Mouse (Mus musculus) testis, adult 2 months (tissue): ENCODE results near the gene Psme3. TPM values are rescaled to one million over a fixed set of nuclear protein-coding genes. Genes with fewer than 3 reads are reported as not detected.
A peak's percentile ranks its signal among the peaks of the same experiment; 100 is the strongest.

ENCODE experiments used
- H3K27ac ChIP-seq: fragments of 200-500 bp; 2 replicates; pipeline ENCODE4 v1.5.1; 2012; ENCODE audit warnings: low read depth, low read length; ENCODE audit not compliant: control insufficient read depth, insufficient read depth
- H3K27me3 ChIP-seq: fragments of 200-500 bp; 2 replicates; pipeline ENCODE4 v1.6.1; 2012; ENCODE audit warnings: mild to moderate bottlenecking, low read length, moderate library complexity; ENCODE audit not compliant: control insufficient read depth, insufficient read depth
- H3K36me3 ChIP-seq: fragments of 200-500 bp; 2 replicates; pipeline ENCODE4 v1.6.1; 2012; ENCODE audit warnings: mild to moderate bottlenecking, low read length; ENCODE audit not compliant: control insufficient read depth, insufficient read depth
- H3K4me1 ChIP-seq: fragments of 200-500 bp; 2 replicates; pipeline ENCODE4 v1.6.1; 2012; ENCODE audit warnings: low read length; ENCODE audit not compliant: control insufficient read depth, insufficient read depth
- H3K4me3 ChIP-seq: fragments of 200-500 bp; 2 replicates; pipeline ENCODE4 v1.5.1; 2012; ENCODE audit warnings: low read depth, mild to moderate bottlenecking, low read length, moderate library complexity, mixed read lengths; ENCODE audit not compliant: control insufficient read depth
- CTCF ChIP-seq: fragments of 200-500 bp; IDR thresholded peaks from 2 replicates; pipeline ENCODE4 v1.5.1; 2012; ENCODE audit warnings: low read depth, mild to moderate bottlenecking, inconsistent platforms, low read length, moderate library complexity; ENCODE audit not compliant: control insufficient read depth, insufficient read depth, insufficient replicate concordance
- POLR2A ChIP-seq: fragments of 200-500 bp; IDR thresholded peaks from 2 replicates; pipeline ENCODE4 v1.6.1; 2012; ENCODE audit warnings: low read depth, mild to moderate bottlenecking, inconsistent platforms, low read length, moderate library complexity; ENCODE audit not compliant: control insufficient read depth
- polyA plus RNA-seq: library from polyadenylated mRNA; depleted of rRNA; stranded (reverse); fragments of >200 nt; gene quantifications from 2 replicates; pipeline ENCODE4 v1.2.3, GENCODE M21; 2012

The Psme3 gene
- polyA plus RNA-seq, 1 experiment: 74.5 TPM

GRCm38 (mm10) chr11:101295191-101295590 lies 20.8 kb upstream of the Psme3 start:
- H3K27ac ChIP-seq: no peak overlapping the region
- no peaks in the 10 kb centered on the region for H3K27me3 ChIP-seq
- no peaks in the 10 kb centered on the region for H3K4me1 ChIP-seq
- H3K4me3 ChIP-seq: no peak overlapping the region
- H3K36me3 ChIP-seq: peaks cover 2% of the 10 kb centered on the region
- TF ChIP-seq POLR2A: no peak
- no peak for TF ChIP-seq CTCF

DNA sequence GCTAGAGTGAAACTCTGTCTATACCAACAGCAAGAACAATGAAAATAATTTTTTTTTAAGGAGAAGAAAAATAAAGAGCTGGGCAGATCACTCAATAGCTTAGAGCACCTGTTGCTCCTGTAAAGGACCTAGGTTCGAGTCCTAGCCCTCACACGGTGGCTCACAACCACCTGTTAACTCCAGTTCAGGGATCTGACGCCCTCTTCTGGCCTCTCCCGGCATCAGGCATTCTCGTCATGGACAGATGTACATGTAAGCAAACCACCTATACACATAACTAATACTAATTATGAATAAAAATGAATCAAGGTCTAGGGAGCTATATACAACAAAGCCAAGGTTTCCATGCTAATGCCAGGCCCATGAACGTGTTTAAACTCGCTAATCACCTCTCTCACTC lies 15.1 kb upstream of the Psme3 start:
- no peaks in the 10 kb centered on the region for H3K27me3 ChIP-seq
- peaks cover 8% of the 10 kb centered on the region for H3K4me1 ChIP-seq
- H3K27ac ChIP-seq: no peak overlapping the region
- TF ChIP-seq POLR2A (no peak), CTCF (0 out of 2 replicates have a peak, but pooled peaks have one; percentile 4)
- peak overlapping the region; percentile 93 for H3K4me3 ChIP-seq
- H3K36me3 ChIP-seq: no peaks in the 10 kb centered on the region

- TF ChIP-seq POLR2A: no peak
- no peak for TF ChIP-seq CTCF
- Histone ChIP-seq H3K4me3 (peak overlapping the region; percentile 93), H3K4me1 (peaks cover 8% of the 10 kb centered on the region), H3K27me3 (no peaks in the 10 kb centered on the region), H3K27ac (peak overlapping the region; percentile 67), H3K36me3 (no peaks in the 10 kb centered on the region)
Observed at GRCm38 (mm10) chr11:101301299-101302003, 14.6 kb upstream of the Psme3 start.

DNA sequence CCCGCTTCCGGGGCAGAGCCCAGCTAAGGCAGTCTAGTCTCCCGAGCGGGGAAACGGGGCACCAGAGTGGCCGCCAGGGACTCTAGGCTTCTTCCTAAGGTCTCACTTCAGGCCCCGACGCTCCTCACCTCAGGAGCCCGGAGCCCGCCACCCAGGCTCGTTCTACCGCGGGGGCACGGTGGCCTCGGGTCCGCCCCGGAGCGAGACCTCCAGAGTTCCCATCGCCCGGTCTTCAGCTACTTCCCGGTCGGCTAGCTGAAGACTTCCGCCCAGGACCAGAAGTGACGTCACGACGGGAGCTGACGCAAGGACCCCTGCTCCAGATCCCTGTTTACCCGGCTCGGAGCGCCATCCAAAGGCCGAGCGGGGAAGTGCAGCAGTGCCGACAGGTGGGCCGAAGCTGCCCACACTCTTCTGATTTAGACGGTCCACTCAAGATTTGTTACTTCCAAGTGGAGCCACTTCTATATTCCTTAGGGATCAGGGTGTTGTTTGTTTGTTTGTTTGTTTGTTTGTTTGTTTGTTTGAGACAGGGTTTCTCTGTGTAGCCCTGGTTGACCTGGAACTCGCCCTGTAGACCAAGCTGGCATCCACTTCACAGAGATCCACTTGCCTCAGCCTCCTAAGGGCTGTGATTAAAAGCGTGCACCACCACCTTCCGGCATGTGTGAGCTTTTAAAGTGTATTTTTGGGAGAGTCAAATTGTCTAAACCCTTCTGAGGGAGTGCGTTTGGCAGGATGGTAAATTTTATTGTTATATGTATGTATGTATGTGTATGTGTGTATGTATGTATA lies 13.8 kb upstream of the Psme3 start, which contains the start of gene Becn1:
Gene Becn1, minus strand, starts transcription at position 283 of the 795 bp plus-strand sequence.
- H3K4me3 ChIP-seq: peak within 1 kb of the TSS; percentile 93
- H3K4me1 ChIP-seq: peaks cover 8% of the 10 kb centered on the region
- H3K36me3 ChIP-seq: no peaks in the 10 kb centered on the region
- peak; percentile 71 for TF ChIP-seq POLR2A
- peak; percentile 98 for TF ChIP-seq CTCF
- no peaks in the 10 kb centered on the region for H3K27me3 ChIP-seq
- H3K27ac ChIP-seq: peak within 1 kb of the TSS; percentile 67

DNA sequence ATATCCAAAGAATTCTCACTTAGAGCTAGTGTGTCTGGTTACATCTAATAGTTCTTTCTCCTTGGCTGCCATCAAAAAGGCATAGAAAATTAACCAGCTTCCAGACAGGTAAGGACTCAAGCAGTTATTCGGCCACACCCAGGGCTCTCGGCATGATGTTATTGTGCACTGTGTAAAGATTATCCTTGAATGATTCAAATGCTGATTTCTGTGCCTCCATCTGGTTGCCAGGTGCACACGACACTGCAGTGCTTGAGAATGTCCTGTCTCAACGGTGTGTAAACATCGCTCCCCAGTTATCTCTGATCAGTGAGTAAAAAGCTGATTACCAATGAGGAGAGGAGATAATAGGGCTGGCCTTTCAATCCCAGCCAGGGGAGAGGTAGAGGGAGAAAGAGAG lies 8.3 kb upstream of the Psme3 start:
- Histone ChIP-seq H3K4me1 (no peaks in the 10 kb centered on the region), H3K27ac (no peak overlapping the region), H3K4me3 (no peak overlapping the region), H3K27me3 (no peaks in the 10 kb centered on the region), H3K36me3 (no peaks in the 10 kb centered on the region)
- TF ChIP-seq POLR2A (no peak), CTCF (no peak)

DNA sequence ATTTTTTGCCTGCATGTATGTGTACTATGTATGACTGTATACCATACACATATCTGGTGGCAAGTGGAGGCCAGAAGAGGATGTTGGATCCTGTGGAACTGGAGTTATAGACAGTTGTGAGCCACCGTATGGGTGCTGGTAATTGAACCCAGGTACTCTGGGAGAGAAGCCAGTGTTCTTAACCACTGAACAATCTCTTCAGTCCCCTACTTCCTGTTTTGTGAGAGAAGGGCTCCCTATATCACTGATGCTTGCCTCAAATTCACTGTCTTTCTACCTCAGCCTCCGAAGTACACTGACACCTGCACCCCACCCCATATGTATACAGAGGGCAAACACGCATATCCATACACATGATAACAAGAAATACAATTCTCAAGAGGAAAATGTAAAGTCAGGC lies 4.9 kb upstream of the Psme3 start:
- no peak for TF ChIP-seq CTCF
- Histone ChIP-seq H3K4me1 (peaks cover 2% of the 10 kb centered on the region), H3K27me3 (no peaks in the 10 kb centered on the region), H3K27ac (no peak overlapping the region), H3K36me3 (no peaks in the 10 kb centered on the region), H3K4me3 (no peak overlapping the region)

DNA sequence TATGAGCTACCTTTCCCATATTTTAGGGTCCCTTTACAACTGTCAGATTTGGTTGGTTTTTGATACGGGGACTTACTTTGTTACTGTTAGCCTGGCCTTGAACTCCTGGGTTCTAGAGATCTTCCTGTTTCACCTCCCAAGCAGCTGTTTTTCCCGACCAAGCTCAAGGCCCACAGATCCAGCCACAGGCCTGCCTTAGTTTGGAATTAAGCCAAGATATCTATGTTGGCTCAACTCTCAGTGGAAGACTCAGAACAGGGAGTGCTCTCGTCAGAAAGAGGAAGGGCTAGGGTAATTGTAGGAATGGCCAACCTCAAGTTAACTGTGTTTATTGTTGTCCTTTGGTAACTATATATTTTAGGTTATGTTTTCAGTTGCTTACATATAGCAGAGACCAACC lies 3.9 kb upstream of the Psme3 start:
- Histone ChIP-seq H3K4me3 (no peak overlapping the region), H3K36me3 (no peaks in the 10 kb centered on the region), H3K27ac (no peak overlapping the region), H3K4me1 (peaks cover 6% of the 10 kb centered on the region), H3K27me3 (no peaks in the 10 kb centered on the region)
- TF ChIP-seq CTCF (no peak), POLR2A (no peak)
